Mouse (Mus musculus) intestine, embryonic 16.5 days (tissue): ENCODE data around the gene 3100002H09Rik. TPM values are rescaled to one million over a fixed set of nuclear protein-coding genes. Genes with fewer than 3 reads are reported as not detected.

ENCODE experiments used
- ATAC-seq: fragments of 200-750 bp; cut with Nextera tagmentation; 2 replicates; pipeline ENCODE4 v1.8.0; 2017; ENCODE audit warnings: moderate TSS enrichment, moderate library complexity
- H3K27ac ChIP-seq: fragments of 300-500 bp; sonication (generic); 2 replicates; pipeline ENCODE4 v1.5.1; 2014; ENCODE audit warnings: mild to moderate bottlenecking, low read length
- H3K27me3 ChIP-seq: fragments of 300-500 bp; sonication (generic); replicated peaks from 2 replicates; pipeline ENCODE4 v1.6.1; 2014; ENCODE audit warnings: low read length, control low read depth, mixed read lengths; ENCODE audit not compliant: control insufficient read depth, insufficient read depth
- H3K36me3 ChIP-seq: fragments of 300-500 bp; sonication (generic); 2 replicates; pipeline ENCODE4 v1.6.1; 2014; ENCODE audit warnings: low read length, control low read depth; ENCODE audit not compliant: control insufficient read depth, insufficient read depth
- H3K4me1 ChIP-seq: fragments of 300-500 bp; sonication (generic); 2 replicates; pipeline ENCODE4 v1.6.1; 2014; ENCODE audit warnings: low read length, control low read depth, mixed read lengths; ENCODE audit not compliant: control insufficient read depth, insufficient read depth
- H3K4me2 ChIP-seq: fragments of 300-500 bp; sonication (generic); 2 replicates; pipeline ENCODE4 v1.6.1; 2014; ENCODE audit warnings: low read depth, low read length, control low read depth
- H3K4me3 ChIP-seq: fragments of 300-500 bp; sonication (generic); 2 replicates; pipeline ENCODE4 v1.5.1; 2014; ENCODE audit warnings: mild to moderate bottlenecking, low read length
- H3K9ac ChIP-seq: fragments of 300-500 bp; sonication (generic); 2 replicates; pipeline ENCODE4 v1.6.1; 2014; ENCODE audit warnings: low read depth, low read length
- H3K9me3 ChIP-seq: fragments of 300-500 bp; sonication (generic); 2 replicates; pipeline ENCODE4 v1.6.1; 2016; ENCODE audit warnings: low read length, control low read depth; ENCODE audit not compliant: control insufficient read depth
- WGBS: fragments of 180-500 bp; shearing (Covaris S2); extraction: QIAGEN DNeasy Blood & Tissue Kit; methylation state at CpG from one replicate; pipeline ENCODE4 v1.1.7; 2014; 5-methylcytosine and 5-hydroxymethylcytosine counted together
- polyA plus RNA-seq: library from polyadenylated mRNA; unstranded; fragments of >200 nt; fragmentation: Nextera tagmentation; extraction: Ambion mirVana; gene quantifications from 2 replicates; pipeline ENCODE4 v1.2.1, GENCODE M21; 2015

Gene 3100002H09Rik
- polyA plus RNA-seq, 1 experiment from 2014 or later = not detected

- Histone ChIP-seq H3K9ac (no peak overlapping the region; the same call in 1 of the 2 replicates), H3K9me3 (no peaks in the 10 kb centered on the region), H3K27me3 (0 out of 2 replicates have a peak, but pooled peaks cover 5% of the 10 kb centered on the region), H3K27ac (no peak overlapping the region), H3K4me2 (no peak overlapping the region), H3K4me1 (no peaks in the 10 kb centered on the region), H3K36me3 (no peaks in the 10 kb centered on the region), H3K4me3 (no peak overlapping the region)
- 11% methylated on average over 16 of the region's 16 CpGs for WGBS
- no peak for ATAC-seq
Measured at GRCm38 (mm10) chr4:124618599-124618998, 8.0 kb upstream of the 3100002H09Rik start.

- H3K4me3 ChIP-seq = no peak overlapping the region
- no peaks in the 10 kb centered on the region for H3K36me3 ChIP-seq
- no peak overlapping the region for H3K4me2 ChIP-seq
- H3K9ac ChIP-seq = no peak overlapping the region
- H3K27me3 ChIP-seq = 0 out of 2 replicates have a peak, but pooled peaks cover 5% of the 10 kb centered on the region
- ATAC-seq = no peak
- H3K9me3 ChIP-seq = no peaks in the 10 kb centered on the region
- H3K4me1 ChIP-seq = no peaks in the 10 kb centered on the region
- no peak overlapping the region for H3K27ac ChIP-seq
- WGBS = 29% methylated on average over 1 of the region's 1 CpGs
Measured at GRCm38 (mm10) chr4:124616636-124617035, 6.0 kb upstream of the 3100002H09Rik start.

GRCm38 (mm10) chr4:124615986-124616385 is 5.4 kb upstream of the 3100002H09Rik start:
- no peak overlapping the region for H3K4me2 ChIP-seq
- no peak overlapping the region for H3K9ac ChIP-seq
- no peaks in the 10 kb centered on the region for H3K4me1 ChIP-seq
- WGBS = 46% methylated on average over 9 of the region's 9 CpGs
- no peak for ATAC-seq
- no peak overlapping the region for H3K27ac ChIP-seq
- H3K36me3 ChIP-seq = no peaks in the 10 kb centered on the region
- no peak overlapping the region for H3K4me3 ChIP-seq
- H3K27me3 ChIP-seq = 0 out of 2 replicates have a peak, but pooled peaks cover 5% of the 10 kb centered on the region
- H3K9me3 ChIP-seq = no peaks in the 10 kb centered on the region

GRCm38 (mm10) chr4:124615406-124615960 is 4.9 kb upstream of the 3100002H09Rik start:
- H3K9ac ChIP-seq = no peak overlapping the region
- H3K4me2 ChIP-seq = no peak overlapping the region
- 46% methylated on average over 14 of the region's 14 CpGs for WGBS
- H3K9me3 ChIP-seq = no peaks in the 10 kb centered on the region
- H3K4me3 ChIP-seq = no peak overlapping the region
- no peak for ATAC-seq
- H3K27me3 ChIP-seq = 0 out of 2 replicates have a peak, but pooled peaks cover 5% of the 10 kb centered on the region
- no peak overlapping the region for H3K27ac ChIP-seq
- no peaks in the 10 kb centered on the region for H3K4me1 ChIP-seq
- H3K36me3 ChIP-seq = no peaks in the 10 kb centered on the region

GRCm38 (mm10) chr4:124614189-124614588 is 3.6 kb upstream of the 3100002H09Rik start:
- 0% methylated on average over 1 of the region's 1 CpGs for WGBS
- no peaks in the 10 kb centered on the region for H3K36me3 ChIP-seq
- no peak overlapping the region for H3K4me2 ChIP-seq
- no peak overlapping the region for H3K4me3 ChIP-seq
- H3K27ac ChIP-seq = no peak overlapping the region
- H3K27me3 ChIP-seq = 0 out of 2 replicates have a peak, but pooled peaks cover 5% of the 10 kb centered on the region
- no peak for ATAC-seq
- no peak overlapping the region for H3K9ac ChIP-seq
- no peaks in the 10 kb centered on the region for H3K4me1 ChIP-seq
- H3K9me3 ChIP-seq = no peaks in the 10 kb centered on the region

- no peak overlapping the region for H3K4me3 ChIP-seq
- H3K36me3 ChIP-seq = no peaks in the 10 kb centered on the region
- no peak overlapping the region for H3K4me2 ChIP-seq
- H3K27me3 ChIP-seq = 0 out of 2 replicates have a peak, but pooled peaks cover 5% of the 10 kb centered on the region
- no peak overlapping the region for H3K27ac ChIP-seq
- 60% methylated on average over 4 of the region's 4 CpGs for WGBS
- ATAC-seq = no peak
- no peak overlapping the region for H3K9ac ChIP-seq
- no peaks in the 10 kb centered on the region for H3K4me1 ChIP-seq
- H3K9me3 ChIP-seq = no peaks in the 10 kb centered on the region
Measured at GRCm38 (mm10) chr4:124611768-124612167, 1.2 kb upstream of the 3100002H09Rik start.

GRCm38 (mm10) chr4:124610066-124610465 is 537 bp downstream of the 3100002H09Rik start:
- ATAC-seq = no peak

GRCm38 (mm10) chr4:124607166-124607565 is 3.4 kb downstream of the 3100002H09Rik start:
- no peak overlapping the region for H3K4me3 ChIP-seq
- no peaks in the 10 kb centered on the region for H3K9me3 ChIP-seq
- no peaks in the 10 kb centered on the region for H3K4me1 ChIP-seq
- H3K27ac ChIP-seq = no peak overlapping the region
- H3K9ac ChIP-seq = no peak overlapping the region
- H3K36me3 ChIP-seq = no peaks in the 10 kb centered on the region
- WGBS = 65% methylated on average over 8 of the region's 8 CpGs
- H3K27me3 ChIP-seq = peaks cover 7% of the 10 kb centered on the region; the same call in 1 of the 2 replicates
- no peak overlapping the region for H3K4me2 ChIP-seq
- no peak for ATAC-seq

More at GRCm38 (mm10) chr4:124610066-124610465, 537 bp downstream of the 3100002H09Rik start:
- no peaks in the 10 kb centered on the region for H3K36me3 ChIP-seq
- WGBS = 65% methylated on average over 2 of the region's 2 CpGs
- no peak overlapping the region for H3K4me3 ChIP-seq
- no peak overlapping the region for H3K4me2 ChIP-seq
- H3K4me1 ChIP-seq = no peaks in the 10 kb centered on the region
- H3K9me3 ChIP-seq = no peaks in the 10 kb centered on the region
- no peak overlapping the region for H3K9ac ChIP-seq
- H3K27ac ChIP-seq = no peak overlapping the region
- 0 out of 2 replicates have a peak, but pooled peaks cover 6% of the 10 kb centered on the region for H3K27me3 ChIP-seq

- H3K27me3 ChIP-seq = peaks cover 7% of the 10 kb centered on the region; the same call in 1 of the 2 replicates
- no peak overlapping the region for H3K4me3 ChIP-seq
- H3K9ac ChIP-seq = no peak overlapping the region
- H3K4me2 ChIP-seq = no peak overlapping the region
- no peak overlapping the region for H3K27ac ChIP-seq
- H3K36me3 ChIP-seq = no peaks in the 10 kb centered on the region
- H3K4me1 ChIP-seq = no peaks in the 10 kb centered on the region
- ATAC-seq = peak; percentile 82
- 85% methylated on average over 3 of the region's 3 CpGs for WGBS
- no peaks in the 10 kb centered on the region for H3K9me3 ChIP-seq
Measured at GRCm38 (mm10) chr4:124606180-124606579, 4.4 kb downstream of the 3100002H09Rik start.
